In the genomic region with DNA sequence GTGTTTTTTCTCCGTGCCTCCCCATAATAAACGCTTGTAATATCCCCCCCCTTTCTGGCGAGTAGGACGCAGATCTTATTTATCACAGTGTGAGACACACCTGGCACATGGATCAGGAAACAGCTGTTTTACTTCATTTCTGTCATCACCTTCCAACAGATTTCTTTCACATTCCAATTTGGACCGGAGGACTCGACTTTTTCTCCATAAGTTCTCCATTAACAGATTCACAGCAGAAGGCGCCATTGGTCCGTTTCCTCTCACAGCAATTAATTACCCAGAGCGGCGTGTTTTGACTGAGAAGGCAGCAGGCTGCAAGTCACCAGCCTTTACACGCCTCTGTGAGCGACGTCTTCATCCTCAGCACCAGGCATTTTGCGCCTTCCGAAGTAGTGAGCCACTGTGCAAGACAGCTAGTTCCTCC, we compare ENCODE assay signal across 10 mouse cellular contexts.
DNase-seq lines count a peak whose midpoint lies in the region; ATAC-seq and TF ChIP-seq lines count a peak whose summit lies in the region.
"Had no signal": no experiment of that assay in that cellular context is flagged by ENCODE, and none has a peak within 500 bp of the region (broad histone marks: within the 10 kb centered on the region; RNA-seq: fewer than 3 reads in every experiment).

No protein-coding gene starts in this region.

- H3K27me3 ChIP-seq in kidney, adult 2 months (replicated peaks; ENCODE audit: control insufficient read depth, insufficient read depth, low read length), result no peaks in the 10 kb centered on the region
- H3K27me3 ChIP-seq in forebrain, postnatal 0 days (ENCODE audit: insufficient read depth, low read length), result no peaks in the 10 kb centered on the region
- no peaks in the 10 kb centered on the region for H3K27me3 ChIP-seq in limb, embryonic 11.5 days (ENCODE audit: control insufficient read depth, insufficient read depth, low read length)
- H3K27me3 ChIP-seq: embryonic facial prominence, embryonic 13.5 days; midbrain, embryonic 12.5 days had no signal

- H3K4me2 ChIP-seq in forebrain, postnatal 0 days (ENCODE audit: low read depth), result 0 out of 2 replicates have a peak overlapping the region, but pooled peaks have one; percentile 11
- H3K4me2 ChIP-seq in limb, embryonic 11.5 days (ENCODE audit: low read depth, severe bottlenecking), result peak overlapping the region; percentile 35
- H3K4me2 ChIP-seq: embryonic facial prominence, embryonic 13.5 days; heart, embryonic 13.5 days; midbrain, embryonic 12.5 days had no signal

- H3K36me3 ChIP-seq in kidney, adult 2 months (ENCODE audit: control insufficient read depth, insufficient read depth, low read length), result no peaks in the 10 kb centered on the region
- no peaks in the 10 kb centered on the region for H3K36me3 ChIP-seq in forebrain, postnatal 0 days (ENCODE audit: insufficient read depth)
- H3K36me3 ChIP-seq in limb, embryonic 11.5 days (ENCODE audit: control insufficient read depth, insufficient read depth, low read length), result no peaks in the 10 kb centered on the region
- H3K36me3 ChIP-seq: embryonic facial prominence, embryonic 13.5 days; heart, embryonic 13.5 days; midbrain, embryonic 12.5 days had no signal

- no peak for TF ChIP-seq POLR2A in kidney, adult 2 months (IDR thresholded peaks at IDR 0.05; ENCODE audit: low read depth, low read length)

- H3K9ac ChIP-seq in forebrain, postnatal 0 days, result no peak overlapping the region
- no peak overlapping the region for H3K9ac ChIP-seq in limb, embryonic 11.5 days (ENCODE audit: low read length)
- H3K9ac ChIP-seq: embryonic facial prominence, embryonic 13.5 days; heart, embryonic 13.5 days; midbrain, embryonic 12.5 days had no signal

- ATAC-seq in forebrain, postnatal 0 days, result peak; percentile 87
- ATAC-seq in limb, embryonic 11.5 days (ENCODE audit: insufficient number of reproducible peaks, low FRiP score, low TSS enrichment, low read depth), result peak; percentile 78

- TF ChIP-seq CTCF in kidney, adult 2 months (conservative IDR thresholded peaks at IDR 0.05; ENCODE audit: insufficient read depth, insufficient read length, low read depth, low read length), result no peak
- TF ChIP-seq CTCF in forebrain, postnatal 0 days (IDR thresholded peaks at IDR 0.05; ENCODE audit: low read depth), result no peak

- H3K4me1 ChIP-seq in kidney, adult 2 months (ENCODE audit: control insufficient read depth, insufficient read depth, low read length), result no peaks in the 10 kb centered on the region
- H3K4me1 ChIP-seq in forebrain, postnatal 0 days (ENCODE audit: insufficient read depth), result no peaks in the 10 kb centered on the region
- H3K4me1 ChIP-seq in limb, embryonic 11.5 days (ENCODE audit: control insufficient read depth, insufficient read depth, low read length), result peaks cover 60% of the 10 kb centered on the region

- H3K4me3 ChIP-seq in kidney, adult 2 months (ENCODE audit: insufficient read depth, low read depth, low read length), result no peak overlapping the region
- peak overlapping the region; percentile 1; the same call in 1 of the 2 replicates for H3K4me3 ChIP-seq in forebrain, postnatal 0 days (ENCODE audit: low read depth, low read length)
- 0 out of 2 replicates have a peak overlapping the region, but pooled peaks have one; percentile 7 for H3K4me3 ChIP-seq in limb, embryonic 11.5 days (ENCODE audit: low read depth, low read length)
- H3K4me3 ChIP-seq: embryonic facial prominence, embryonic 13.5 days; heart, embryonic 13.5 days; midbrain, embryonic 12.5 days had no signal

- no peaks in the 10 kb centered on the region for H3K9me3 ChIP-seq in forebrain, postnatal 0 days (ENCODE audit: low read length)
- H3K9me3 ChIP-seq in limb, embryonic 11.5 days (ENCODE audit: control insufficient read depth, low read length), result no peaks in the 10 kb centered on the region
- H3K9me3 ChIP-seq: embryonic facial prominence, embryonic 13.5 days; heart, embryonic 13.5 days; midbrain, embryonic 12.5 days had no signal

- 19% methylated on average over 15 of the region's 15 CpGs for WGBS in kidney, adult 2 months
- WGBS in forebrain, postnatal 0 days, result 48% methylated on average over 15 of the region's 15 CpGs
- 7% methylated on average over 15 of the region's 15 CpGs for WGBS in limb, embryonic 11.5 days

- H3K27ac ChIP-seq in kidney, adult 2 months (ENCODE audit: insufficient read depth, low read depth, low read length), result no peak overlapping the region
- no peak overlapping the region for H3K27ac ChIP-seq in forebrain, postnatal 0 days (ENCODE audit: low read depth, low read length)
- peak overlapping the region; percentile 69 for H3K27ac ChIP-seq in limb, embryonic 11.5 days (replicated peaks; ENCODE audit: low read depth, low read length)
- H3K27ac ChIP-seq: embryonic facial prominence, embryonic 13.5 days; midbrain, embryonic 12.5 days had no signal

- peak; percentile 17 for DNase-seq in kidney, adult 2 months
- DNase-seq in kidney, adult 18-20 months, result no peak
- peak; percentile 54 for DNase-seq in embryo, embryonic 11 days
- DNase-seq in forebrain, postnatal 0 days, result peak; percentile 60
- DNase-seq in limb, embryonic 11.5 days (ENCODE audit: low spot score), result peak; percentile 82
- no peak for DNase-seq in right cerebral cortex, adult 2 months (ENCODE audit: low spot score in 2 of 2)
- DNase-seq in thymus, postnatal 25 days, result no peak

Comparison
In these comparisons a context has a peak if more than half of its experiments do, and no peak if none do; other contexts are left out.
1. DNase-seq: peak in kidney, adult 2 months (single experiment), embryo, embryonic 11 days (single experiment), forebrain, postnatal 0 days (single experiment) and limb, embryonic 11.5 days (single experiment); none in kidney, adult 18-20 months (single experiment), right cerebral cortex, adult 2 months (0 of 2) and thymus, postnatal 25 days (single experiment).